ENCODE assay signal across 15 mouse cellular contexts in genomic region chr2:102380581-102380980, GRCm38 (mm10).
"Had no signal": no experiment of that assay in that cellular context is flagged by ENCODE, and none has a peak within 500 bp of the region (broad histone marks: within the 10 kb centered on the region; RNA-seq: fewer than 3 reads in every experiment).

No protein-coding gene starts in this region.

- H3K27me3 ChIP-seq: neural tube, embryonic 15.5 days; stomach, embryonic 15.5 days had no signal

- H3K9me3 ChIP-seq: neural tube, embryonic 15.5 days; stomach, embryonic 15.5 days had no signal

- H3K27ac ChIP-seq: neural tube, embryonic 15.5 days; stomach, embryonic 15.5 days; stomach, postnatal 0 days had no signal

- H3K4me2 ChIP-seq: neural tube, embryonic 15.5 days; stomach, embryonic 15.5 days had no signal

- DNase-seq: retina, postnatal 1 day; right cerebral cortex, adult 18-20 months; right cerebral cortex, postnatal 14 days; right cerebral cortex, postnatal 25 days; right cerebral cortex, postnatal 4 days; spleen, adult 18-20 months; thymus, adult 18-20 months; thymus, adult 2 months; thymus, postnatal 14 days; thymus, postnatal 25 days; thymus, postnatal 36 days; thymus, postnatal 4 days had no signal

- H3K4me3 ChIP-seq: neural tube, embryonic 15.5 days; stomach, embryonic 15.5 days had no signal

- H3K9ac ChIP-seq: neural tube, embryonic 15.5 days; stomach, embryonic 15.5 days had no signal
